Mouse (Mus musculus) CH12.LX (cell line): ENCODE data around the gene Asic4. TPM values are rescaled to one million over a fixed set of nuclear protein-coding genes. Genes with fewer than 3 reads are reported as not detected.

Experiments
- DNase-seq: peaks from one replicate; pipeline ENCODE4 v3.0.0-alpha.2; 2013; ENCODE audit errors: extremely low read depth
- H3K27ac ChIP-seq: 2 replicates; pipeline ENCODE4 v1.5.1; 2012; ENCODE audit warnings: low read depth, mild to moderate bottlenecking, control low read depth, moderate library complexity; ENCODE audit not compliant: insufficient read depth
- H3K27me3 ChIP-seq: replicated peaks from 2 replicates; pipeline ENCODE3; 2012; ENCODE audit warnings: inconsistent platforms
- H3K36me3 ChIP-seq, 2 experiments: replicated peaks in 1 of 2; 2 replicates each; pipeline versions ENCODE3 to v1.6.1; 2012; ENCODE audit warnings: inconsistent platforms in 1 of 2, low read length in 1 of 2, mild to moderate bottlenecking in 1 of 2, mixed read lengths in 1 of 2, moderate library complexity in 1 of 2; ENCODE audit not compliant: control insufficient read depth in 1 of 2, insufficient read depth in 1 of 2
- H3K4me1 ChIP-seq, 2 experiments: 2 replicates each; pipeline ENCODE4 v1.6.1; 2012; ENCODE audit warnings: inconsistent platforms in 1 of 2, moderate library complexity in 1 of 2; ENCODE audit not compliant: insufficient read depth in 2 of 2, control insufficient read depth in 1 of 2
- H3K4me2 ChIP-seq: 2 replicates; pipeline ENCODE4 v1.6.1; 2012; ENCODE audit warnings: low read depth, mild to moderate bottlenecking, control low read depth; ENCODE audit not compliant: poor library complexity, insufficient read depth, severe bottlenecking
- H3K4me3 ChIP-seq, 3 experiments: fragments of 150-350 bp in 1 of 3; sonication (generic) in 1 of 3; replicated peaks in 1 of 3; 2 replicates each; pipeline versions ENCODE3 to v1.5.1; 2011 to 2012; ENCODE audit warnings: low read depth in 2 of 3, low read length in 2 of 3, mild to moderate bottlenecking in 2 of 3, moderate library complexity in 2 of 3, control low read depth in 1 of 3, improper control_type of control experiment in 1 of 3, inconsistent platforms in 1 of 3, mixed read lengths in 1 of 3; ENCODE audit not compliant: poor library complexity in 1 of 3
- H3K79me2 ChIP-seq: replicated peaks from 2 replicates; pipeline ENCODE4 v1.6.1; 2012; ENCODE audit warnings: mild to moderate bottlenecking, moderate library complexity; ENCODE audit not compliant: control insufficient read depth, poor library complexity, insufficient read depth, severe bottlenecking; ENCODE audit errors: extremely low read depth
- H3K9ac ChIP-seq: 2 replicates; pipeline ENCODE4 v1.6.1; 2012; ENCODE audit warnings: low read depth, mild to moderate bottlenecking, control low read depth, moderate library complexity; ENCODE audit not compliant: insufficient read depth
- H3K9me3 ChIP-seq: replicated peaks from 2 replicates; pipeline ENCODE3; 2012; ENCODE audit warnings: low read length, inconsistent platforms, mixed read lengths
- BHLHE40 ChIP-seq: IDR thresholded peaks from 2 replicates; pipeline ENCODE4 v1.6.1; 2011; ENCODE audit warnings: mild to moderate bottlenecking, low read depth, low read length, improper control_type of control experiment
- CHD1 ChIP-seq: IDR thresholded peaks from 2 replicates; pipeline ENCODE4 v1.6.1; 2012; ENCODE audit warnings: low read depth, low read length, improper control_type of control experiment, inconsistent platforms
- CTCF ChIP-seq, 2 experiments: IDR thresholded peaks in 1 of 2; conservative IDR thresholded peaks in 1 of 2; 2 replicates each; pipeline ENCODE4 v1.5.1; 2011 to 2012; ENCODE audit warnings: low read depth in 2 of 2, low read length in 2 of 2, improper control_type of control experiment in 1 of 2, inconsistent platforms in 1 of 2, mild to moderate bottlenecking in 1 of 2, moderate library complexity in 1 of 2
- EP300 ChIP-seq: IDR thresholded peaks from 2 replicates; pipeline ENCODE4 v1.6.1; 2011; ENCODE audit warnings: low read length, improper control_type of control experiment
- ETS1 ChIP-seq: conservative IDR thresholded peaks from 2 replicates; pipeline ENCODE4 v1.6.1; 2012; ENCODE audit warnings: low read depth, mild to moderate bottlenecking, inconsistent platforms, low read length, improper control_type of control experiment, moderate library complexity
- IRF4 ChIP-seq: IDR thresholded peaks from 2 replicates; pipeline ENCODE4 v1.6.1; 2014; ENCODE audit warnings: low read depth, mild to moderate bottlenecking, inconsistent platforms, low read length, improper control_type of control experiment
- JUN ChIP-seq: IDR thresholded peaks from 2 replicates; pipeline ENCODE4 v1.6.1; 2011; ENCODE audit warnings: low read depth, mild to moderate bottlenecking, low read length, improper control_type of control experiment, moderate library complexity; ENCODE audit not compliant: insufficient read depth
- JUND ChIP-seq: conservative IDR thresholded peaks from 2 replicates; pipeline ENCODE4 v1.6.1; 2011; ENCODE audit warnings: low read depth, low read length, improper control_type of control experiment
- MAFK ChIP-seq: IDR thresholded peaks from 2 replicates; pipeline ENCODE4 v1.6.1; 2011; ENCODE audit warnings: low read length, improper control_type of control experiment; ENCODE audit not compliant: insufficient replicate concordance
- MAX ChIP-seq: IDR thresholded peaks from 2 replicates; pipeline ENCODE4 v1.6.1; 2011; ENCODE audit warnings: low read length, improper control_type of control experiment
- MEF2A ChIP-seq: IDR thresholded peaks from 2 replicates; pipeline ENCODE4 v1.6.1; 2014; ENCODE audit warnings: low read depth, mild to moderate bottlenecking, inconsistent platforms, low read length, improper control_type of control experiment, borderline replicate concordance
- MXI1 ChIP-seq: IDR thresholded peaks from 2 replicates; pipeline ENCODE4 v1.6.1; 2011; ENCODE audit warnings: mild to moderate bottlenecking, low read depth, low read length, improper control_type of control experiment
- MYC ChIP-seq: IDR thresholded peaks from 2 replicates; pipeline ENCODE4 v1.6.1; 2011; ENCODE audit warnings: low read depth, mild to moderate bottlenecking, improper control_type of control experiment, low read length
- NRF1 ChIP-seq: IDR thresholded peaks from 2 replicates; pipeline ENCODE4 v1.6.1; 2014; ENCODE audit warnings: low read depth, mild to moderate bottlenecking, inconsistent platforms, low read length, improper control_type of control experiment, moderate library complexity
- RAD21 ChIP-seq: IDR thresholded peaks from 2 replicates; pipeline ENCODE4 v1.6.1; 2011; ENCODE audit warnings: low read depth, mild to moderate bottlenecking, low read length, improper control_type of control experiment, moderate library complexity
- RCOR1 ChIP-seq: conservative IDR thresholded peaks from 2 replicates; pipeline ENCODE4 v1.6.1; 2012; ENCODE audit warnings: low read depth, mild to moderate bottlenecking, inconsistent platforms, low read length, improper control_type of control experiment
- SIN3A ChIP-seq: IDR thresholded peaks from 2 replicates; pipeline ENCODE4 v1.6.1; 2012; ENCODE audit warnings: low read length, improper control_type of control experiment, inconsistent platforms
- SMC3 ChIP-seq: IDR thresholded peaks from 2 replicates; pipeline ENCODE4 v1.6.1; 2011; ENCODE audit warnings: low read depth, low read length, improper control_type of control experiment
- TBP ChIP-seq: conservative IDR thresholded peaks from 2 replicates; pipeline ENCODE4 v1.6.1; 2011; ENCODE audit warnings: low read depth, low read length, improper control_type of control experiment
- USF1 ChIP-seq: IDR thresholded peaks from 2 replicates; pipeline ENCODE4 v1.6.1; 2014; ENCODE audit warnings: low read depth, mild to moderate bottlenecking, inconsistent platforms, low read length, improper control_type of control experiment
- ZC3H11A ChIP-seq: IDR thresholded peaks from 2 replicates; pipeline ENCODE4 v1.6.1; 2012; ENCODE audit warnings: low read depth, mild to moderate bottlenecking, inconsistent platforms, low read length, improper control_type of control experiment
- dilution Hi-C: fragments of 300-500 bp; cut with MboI; formaldehyde crosslinking; loops from 2 replicates; pipeline ENCODE4 v1.14.3; 2020; ENCODE audit warnings: low sequenced_read_pairs; ENCODE audit not compliant: extremely low pct_unique_long_range_greater_than_20kb, extremely low pct_ligation_motif_present
- in situ Hi-C: fragments of 300-500 bp; cut with MboI; formaldehyde crosslinking; loops from 3 replicates; pipeline ENCODE4 v1.14.3; 2019; ENCODE audit warnings: low sequenced_read_pairs, low pct_ligation_motif_present, low pct_unique_long_range_greater_than_20kb, mixed read lengths
- polyA plus RNA-seq: library from polyadenylated mRNA; unstranded; fragments of >175 nt; gene quantifications from 2 replicates; pipeline ENCODE4 v1.2.1, GENCODE M21; 2012; ENCODE audit warnings: low read depth; ENCODE audit not compliant: insufficient read length
- total RNA-seq, 2 experiments: library from RNA; depleted of rRNA; stranded (reverse); fragments of 300-350 nt in 1 of 2; fragments of >200 nt in 1 of 2; gene quantifications; 2 replicates each; pipeline ENCODE4 v1.2.3; 2012 to 2014

The Asic4 gene
- total and polyA plus RNA-seq, 3 experiments = not detected

- no peak overlapping the region for H3K4me2 ChIP-seq
- dilution Hi-C loops = no loop called here
- no peaks in the 10 kb centered on the region for H3K9me3 ChIP-seq
- H3K27me3 ChIP-seq = peaks cover 41% of the 10 kb centered on the region
- H3K4me1 ChIP-seq = peaks cover 8 to 23% of the 10 kb centered on the region in 2 experiments
- DNase-seq = peak; percentile 52
- 0 out of 2 replicates have a peak, but pooled peaks have one; percentile 18 for TF ChIP-seq JUND
- TF ChIP-seq TBP = no peak
- peak; percentile 76 for TF ChIP-seq SMC3
- TF ChIP-seq MAX = peak; percentile 22; the same call in 1 of the 2 replicates
- TF ChIP-seq MYC = peak; percentile 83
- TF ChIP-seq BHLHE40 = 0 out of 2 replicates have a peak, but pooled peaks have one; percentile 16
- peak; percentile 95; the same call in 1 of the 2 replicates for TF ChIP-seq CHD1
- TF ChIP-seq CTCF (conservative IDR thresholded peaks at IDR 0.05 in 1 of 2, IDR thresholded peaks at IDR 0.05 in 1 of 2; ENCODE audit: low read depth in 2 of 2, low read length in 2 of 2) = peak; percentile 78 to 84
- no peak for TF ChIP-seq MXI1
- peak; percentile 52 for TF ChIP-seq RAD21
- TF ChIP-seq MEF2A = 0 out of 2 replicates have a peak, but pooled peaks have one; percentile 29
- TF ChIP-seq USF1 = no peak
- no peaks in the 10 kb centered on the region for H3K36me3 ChIP-seq
- in situ Hi-C loops = loop anchor here (5.0 kb wide), 1 partner anchor 67 kb away; no protein-coding TSS in a partner anchor
- H3K79me2 ChIP-seq = no peaks in the 10 kb centered on the region
- H3K27ac ChIP-seq = no peak overlapping the region
- no peak overlapping the region for H3K9ac ChIP-seq
- H3K4me3 ChIP-seq = no peak overlapping the region
Observed at GRCm38 (mm10) chr1:75494878-75495548, 44.8 kb downstream of the Asic4 start.

- Histone ChIP-seq H3K27me3 (peaks cover 17% of the 10 kb centered on the region), H3K27ac (peak overlapping the region; percentile 25), H3K9me3 (peaks cover 3% of the 10 kb centered on the region), H3K36me3 (no peaks in the 10 kb centered on the region), H3K4me3 (no peak overlapping the region), H3K4me2 (no peak overlapping the region), H3K4me1 (peaks cover 6 to 23% of the 10 kb centered on the region in 2 experiments), H3K9ac (no peak overlapping the region), H3K79me2 (no peaks in the 10 kb centered on the region)
- in situ Hi-C loops (loop anchor here (5.0 kb wide), 1 partner anchor 63 kb away; no protein-coding TSS in a partner anchor), dilution Hi-C loops (no loop called here)
- peak; percentile 82 for DNase-seq
- TF ChIP-seq BHLHE40 (peak; percentile 47), EP300 (peak; percentile 41; the same call in 1 of the 2 replicates), JUND (no peak), ETS1 (peak; percentile 87), ZC3H11A (no peak), IRF4 (peak; percentile 58), MAFK (no peak), RAD21 (no peak), JUN (no peak), RCOR1 (no peak), NRF1 (0 out of 2 replicates have a peak, but pooled peaks have one; percentile 26), SIN3A (no peak)
Observed at GRCm38 (mm10) chr1:75498897-75499296, 48.7 kb downstream of the Asic4 start.
